Mouse (Mus musculus) thymus, adult 2 months (tissue): ENCODE data around the gene Rpe65.

Experiments
- CTCF ChIP-seq: fragments of 200-500 bp; IDR thresholded peaks from 2 replicates; pipeline ENCODE4 v1.5.1; 2012; ENCODE audit warnings: mild to moderate bottlenecking, control low read depth, low read length, moderate library complexity, borderline replicate concordance; ENCODE audit not compliant: control insufficient read depth, poor library complexity, insufficient read depth; ENCODE audit errors: extremely low read depth
- POLR2A ChIP-seq: fragments of 200-500 bp; IDR thresholded peaks from 2 replicates; pipeline ENCODE4 v1.6.1; 2012; ENCODE audit warnings: mild to moderate bottlenecking, low read length, control low read depth, moderate library complexity; ENCODE audit not compliant: control insufficient read depth, poor library complexity, insufficient read depth; ENCODE audit errors: extremely low read depth

DNA sequence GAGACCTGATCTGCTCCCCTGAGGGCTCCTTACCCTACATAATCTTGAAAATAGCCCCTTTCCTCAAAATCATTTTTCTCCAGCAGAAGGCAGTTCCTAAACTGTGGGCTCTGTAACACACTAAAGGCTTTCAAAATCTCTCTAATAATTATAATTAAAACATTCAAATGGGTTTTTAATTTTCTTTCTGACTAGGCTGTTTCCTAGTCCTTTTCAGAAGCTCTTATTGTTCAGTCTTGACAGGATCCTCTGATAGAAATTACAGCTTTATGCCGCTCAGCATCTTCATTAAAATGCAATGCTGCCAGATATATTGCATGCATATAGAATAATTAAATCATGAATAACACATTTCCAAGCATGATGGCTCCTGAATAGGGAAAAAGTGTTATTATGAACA is 64.4 kb downstream of the Rpe65 start:
- TF ChIP-seq CTCF: no peak
- TF ChIP-seq POLR2A: no peak
